Mouse (Mus musculus) gastrocnemius, postnatal 36 days (tissue): ENCODE measurements at regions not wholly inside any gene's neighbourhood (a gene's known extent, or its start where the extent isn't known, plus 50 kb on each side); places are given as distances from the start of the nearest gene placed in this dataset.

Source experiments
- DNase-seq, 2 experiments: peaks; one replicate each; pipeline ENCODE4 v3.0.0; 2022
- intact Hi-C: fragments of 180-260 bp; cut with DNase I; formaldehyde crosslinking; loops from one replicate; pipeline ENCODE4 v1.15.1; 2025

DNA sequence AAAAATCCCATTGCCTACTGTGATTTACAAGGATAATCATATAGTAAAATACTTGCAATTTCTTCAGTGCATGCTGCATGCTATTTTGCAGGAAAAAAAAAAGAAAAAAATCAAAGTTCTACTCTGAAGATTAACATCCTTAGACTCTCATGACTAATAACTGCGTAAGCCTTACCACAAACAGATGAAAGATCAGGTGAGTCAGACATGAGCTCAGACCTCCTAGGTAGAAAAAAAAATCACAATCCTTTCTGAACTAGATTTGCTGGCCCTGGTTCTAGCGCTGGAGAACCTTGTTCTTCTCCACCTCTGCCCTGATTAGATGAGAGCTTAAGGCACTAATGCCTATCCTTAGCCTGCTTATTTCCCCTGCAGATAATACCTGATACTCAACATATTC lies 96.1 kb upstream of the Snap25 start:
- no peak for DNase-seq
- intact Hi-C loops = no loop called here

GRCm38 (mm10) chr2:136618114-136618513 lies 95.1 kb upstream of the Snap25 start:
- DNase-seq = no peak
- intact Hi-C loops = no loop called here

DNA sequence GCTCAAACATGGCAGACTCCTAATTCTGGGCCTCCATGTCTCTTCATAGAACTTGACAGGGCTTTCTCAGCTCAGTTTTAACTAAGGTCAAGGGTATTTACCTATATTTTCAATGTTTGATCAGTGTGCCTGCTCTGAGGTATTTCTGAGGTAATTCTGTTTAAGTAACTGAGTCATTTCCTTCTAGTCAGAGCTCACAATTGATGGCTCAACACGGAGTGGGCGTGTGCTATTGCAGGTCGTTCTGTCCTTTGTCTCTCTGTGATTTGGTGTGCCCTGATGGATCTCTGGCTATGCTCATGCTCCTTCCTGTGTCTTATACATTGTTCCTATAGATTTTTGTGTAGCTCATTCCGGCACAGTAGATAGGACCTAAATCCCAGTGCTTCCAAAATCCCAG lies 92.9 kb upstream of the Snap25 start:
- intact Hi-C loops = no loop called here

DNA sequence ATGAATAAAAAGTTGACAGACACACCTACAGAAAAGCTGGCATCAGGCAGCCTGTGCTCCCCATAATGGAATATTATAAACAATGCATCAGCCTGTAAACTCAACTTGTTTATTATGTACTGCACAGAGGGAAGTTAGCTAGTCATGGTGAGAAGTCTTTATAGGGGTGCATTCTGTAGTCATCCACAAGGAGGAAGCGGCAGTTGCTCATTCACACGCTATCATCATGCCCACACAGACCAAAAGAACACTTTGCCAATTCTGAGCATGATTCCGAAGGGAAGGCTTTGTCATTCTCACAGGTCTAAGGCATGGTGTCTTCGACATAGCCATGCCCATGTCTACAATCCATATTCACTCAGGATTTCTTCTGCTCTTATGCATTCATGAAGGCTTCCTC lies 92.3 kb upstream of the Snap25 start:
- DNase-seq = no peak
- intact Hi-C loops = no loop called here

More for the DNA sequence above, 92.9 kb upstream of the Snap25 start:
- no peak for DNase-seq

DNA sequence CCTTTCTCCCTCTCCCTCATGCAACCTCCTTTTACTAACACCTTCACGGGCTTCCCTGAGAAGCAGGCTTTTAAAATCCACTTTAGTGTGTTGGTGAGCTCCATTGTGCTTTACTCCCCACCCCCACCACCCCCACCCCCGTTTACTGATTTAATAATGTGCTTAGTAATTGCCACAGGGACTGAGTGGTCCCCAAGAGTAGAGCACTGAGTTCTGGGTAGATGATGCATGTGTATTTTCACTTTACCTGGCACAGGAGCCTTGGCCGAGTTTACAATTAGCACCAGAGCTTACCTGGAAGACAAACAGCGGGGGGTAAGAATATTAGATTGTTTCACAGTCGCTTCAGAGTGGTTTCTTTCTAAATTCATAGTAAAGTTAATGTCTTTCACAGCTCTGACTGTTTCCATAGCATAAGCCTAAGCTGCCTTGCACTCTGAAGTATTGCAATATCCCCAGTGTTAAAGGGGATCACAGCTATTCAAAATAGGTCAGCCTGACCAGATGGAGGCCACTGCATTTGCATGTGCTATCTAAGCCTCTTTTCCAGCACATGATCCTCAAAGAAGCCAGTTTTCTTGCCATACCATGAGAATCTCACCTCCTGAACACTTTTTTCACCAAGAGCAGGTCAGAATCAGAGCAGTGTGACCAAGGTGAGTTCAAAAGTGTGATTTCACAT lies 89.3 kb upstream of the Snap25 start:
- intact Hi-C loops = no loop called here
- DNase-seq = no peak

DNA sequence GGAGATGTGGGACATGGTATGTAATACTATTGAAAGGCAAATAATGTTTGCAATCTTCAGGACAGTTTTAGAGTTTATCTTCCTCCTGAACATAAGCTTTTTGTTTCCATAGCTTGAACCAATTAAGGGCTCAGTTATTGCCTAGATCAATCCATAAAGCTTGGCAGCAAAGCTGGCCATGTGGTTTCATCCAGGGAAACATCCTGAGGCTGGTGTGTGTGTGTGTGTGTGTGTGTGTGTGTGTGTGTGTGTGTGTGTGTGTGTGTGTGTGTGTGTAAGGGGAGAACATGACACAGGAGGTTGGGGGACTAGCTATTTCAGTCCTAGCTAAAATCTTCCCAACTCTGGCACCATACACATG lies 88.8 kb upstream of the Snap25 start:
- DNase-seq = no peak
- intact Hi-C loops = no loop called here

DNA sequence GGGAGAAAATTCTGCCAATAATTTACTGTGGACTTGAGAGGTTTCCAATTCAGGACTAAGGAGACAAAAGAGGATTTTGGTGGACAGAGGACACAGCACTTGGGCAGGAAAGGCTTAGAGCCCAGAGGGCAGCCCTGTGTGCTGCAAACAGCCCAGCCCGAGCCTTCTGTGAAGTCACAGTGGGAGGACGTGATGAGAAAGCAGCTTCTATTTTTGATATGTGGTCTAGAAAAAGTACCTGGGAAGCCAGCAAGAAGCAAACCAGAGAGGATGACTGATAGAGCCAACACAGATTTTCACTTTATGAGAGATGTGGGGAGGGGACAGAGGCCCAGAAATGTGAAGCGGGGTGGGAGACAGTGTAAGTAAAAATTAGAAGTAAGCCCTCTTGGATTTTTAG lies 66.3 kb upstream of the Snap25 start:
- intact Hi-C loops = no loop called here

DNA sequence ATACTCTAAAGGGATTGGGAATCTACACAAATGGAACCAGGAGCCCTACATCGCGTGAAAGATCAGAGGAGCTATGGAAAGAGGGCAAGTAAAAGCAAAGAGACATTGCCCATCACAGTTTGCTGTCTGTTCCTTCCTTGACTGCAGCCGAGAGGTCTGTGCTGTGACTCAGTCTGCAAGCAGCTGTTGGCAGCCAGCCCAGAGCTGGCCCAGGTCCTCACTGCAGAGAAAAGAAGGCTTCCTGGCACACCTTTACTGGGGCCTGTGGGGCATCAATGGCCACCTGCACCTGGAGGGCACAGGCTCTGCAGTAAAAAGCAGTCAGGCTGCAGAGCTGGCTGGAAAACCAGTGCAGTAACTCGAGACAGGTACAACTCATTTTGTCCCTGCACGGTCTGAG lies 64.6 kb upstream of the Snap25 start:
- intact Hi-C loops = no loop called here
- DNase-seq = peak in 1 of 2 experiments; percentile 15

More for the DNA sequence above, 66.3 kb upstream of the Snap25 start:
- DNase-seq = no peak

- intact Hi-C loops = no loop called here
- no peak for DNase-seq
These were observed 62.5 kb upstream of the Snap25 start for GRCm38 (mm10) chr2:136650721-136651120.

GRCm38 (mm10) chr2:136652206-136653003 lies 60.8 kb upstream of the Snap25 start:
- no peak for DNase-seq
- intact Hi-C loops = no loop called here
